Mouse (Mus musculus): Measurements from ENCODE around the gene Cep63. TPM values are rescaled to one million over a fixed set of nuclear protein-coding genes. Genes with fewer than 3 reads are reported as not detected.

Cep63 gene
- polyA plus RNA-seq, 1 experiment from 2014 or later = 25.8 TPM

GRCm38 (mm10) chr9:102539699-102540098, 86.6 kb downstream of the Cep63 start:
- no peak overlapping the region for H3K4me2 ChIP-seq (replicated peaks; ENCODE audit: low read depth)
- H3K9me3 ChIP-seq (ENCODE audit: control insufficient read depth) = no peaks in the 10 kb centered on the region
- H3K27me3 ChIP-seq (replicated peaks; ENCODE audit: control insufficient read depth, insufficient read depth, low read length) = no peaks in the 10 kb centered on the region
- no peaks in the 10 kb centered on the region for H3K36me3 ChIP-seq (ENCODE audit: control insufficient read depth, insufficient read depth)
- H3K9ac ChIP-seq (ENCODE audit: low read depth, low read length) = no peak overlapping the region
- no peaks in the 10 kb centered on the region for H3K4me1 ChIP-seq (replicated peaks; ENCODE audit: control insufficient read depth, insufficient read depth, low read length)
- WGBS = 59% methylated on average over 7 of the region's 7 CpGs
- H3K27ac ChIP-seq (ENCODE audit: low read depth, low read length) = no peak overlapping the region
- TF ChIP-seq CTCF (IDR thresholded peaks at IDR 0.05; ENCODE audit: low read depth) = no peak
- no peak for ATAC-seq
- no peak overlapping the region for H3K4me3 ChIP-seq (ENCODE audit: low read depth, low read length)

GRCm38 (mm10) chr9:102536968-102537367, 89.4 kb downstream of the Cep63 start:
- no peaks in the 10 kb centered on the region for H3K9me3 ChIP-seq (ENCODE audit: control insufficient read depth)
- no peaks in the 10 kb centered on the region for H3K36me3 ChIP-seq (ENCODE audit: control insufficient read depth, insufficient read depth)
- no peaks in the 10 kb centered on the region for H3K27me3 ChIP-seq (replicated peaks; ENCODE audit: control insufficient read depth, insufficient read depth, low read length)
- no peak overlapping the region for H3K4me3 ChIP-seq (ENCODE audit: low read depth, low read length)
- no peak overlapping the region for H3K4me2 ChIP-seq (replicated peaks; ENCODE audit: low read depth)
- ATAC-seq = no peak
- TF ChIP-seq CTCF (IDR thresholded peaks at IDR 0.05; ENCODE audit: low read depth) = no peak
- H3K27ac ChIP-seq (ENCODE audit: low read depth, low read length) = no peak overlapping the region
- WGBS = 89% methylated on average over 4 of the region's 4 CpGs
- no peaks in the 10 kb centered on the region for H3K4me1 ChIP-seq (replicated peaks; ENCODE audit: control insufficient read depth, insufficient read depth, low read length)
- H3K9ac ChIP-seq (ENCODE audit: low read depth, low read length) = no peak overlapping the region

Other genes starting within 250 kb of the Cep63 start
- 0.10 and 0.25 TPM in 2 replicates for gene Ky, start 120.8 kb downstream of the Cep63 start, polyA plus RNA-seq (2015; fragmentation: Nextera tagmentation; extraction: Ambion mirVana)
- gene Anapc13, start 238 bp downstream of the Cep63 start, polyA plus RNA-seq (2015; fragmentation: Nextera tagmentation; extraction: Ambion mirVana) = 182 and 204 TPM in 2 replicates
- gene Amotl2, start 90.1 kb upstream of the Cep63 start, polyA plus RNA-seq (2015; fragmentation: Nextera tagmentation; extraction: Ambion mirVana) = 12.4 and 13.4 TPM in 2 replicates
- 22.3 and 23.9 TPM in 2 replicates for gene Ryk, start 208.4 kb upstream of the Cep63 start, polyA plus RNA-seq (2015; fragmentation: Nextera tagmentation; extraction: Ambion mirVana)